In genomic region chr8:91558408-91558807, GRCm38 (mm10) we compare ENCODE assay signal across 12 mouse cellular contexts.
DNase-seq lines count a peak whose midpoint lies in the region; ATAC-seq and TF ChIP-seq lines count a peak whose summit lies in the region.
"Had no signal": no experiment of that assay in that cellular context is flagged by ENCODE, and none has a peak within 500 bp of the region (broad histone marks: within the 10 kb centered on the region; RNA-seq: fewer than 3 reads in every experiment).

No protein-coding gene starts in this region.

- no peak for TF ChIP-seq CTCF in cerebellum, adult 2 months (IDR thresholded peaks at IDR 0.05; ENCODE audit: borderline replicate concordance, insufficient read depth, low read depth, low read length)

- no peak for TF ChIP-seq POLR2A in cerebellum, adult 2 months (IDR thresholded peaks at IDR 0.05; ENCODE audit: borderline replicate concordance, insufficient read depth, low read length)

- intact Hi-C loops in heart, postnatal 14 days (cut with DNase I): no loop called here

- H3K9me3 ChIP-seq in kidney, embryonic 16.5 days (ENCODE audit: low read length): no peaks in the 10 kb centered on the region
- H3K9me3 ChIP-seq: hindbrain, embryonic 10.5 days had no signal

- no peak overlapping the region for H3K9ac ChIP-seq in kidney, embryonic 16.5 days (replicated peaks; ENCODE audit: low read length)
- H3K9ac ChIP-seq: lung, embryonic 14.5 days had no signal

- WGBS in kidney, embryonic 16.5 days: 64% methylated on average over 6 of the region's 6 CpGs
- 12% methylated on average over 6 of the region's 6 CpGs for WGBS in cerebellum, adult 2 months

- H3K27ac ChIP-seq in kidney, embryonic 16.5 days (ENCODE audit: low read length): no peak overlapping the region
- no peak overlapping the region for H3K27ac ChIP-seq in cerebellum, adult 2 months (ENCODE audit: insufficient read depth, low read length)
- H3K27ac ChIP-seq: hindbrain, embryonic 10.5 days had no signal

- no peak overlapping the region for H3K4me2 ChIP-seq in kidney, embryonic 16.5 days (replicated peaks; ENCODE audit: low read depth, low read length)
- H3K4me2 ChIP-seq: lung, embryonic 14.5 days had no signal

- H3K36me3 ChIP-seq in kidney, embryonic 16.5 days (ENCODE audit: insufficient read depth, low read length): no peaks in the 10 kb centered on the region
- H3K36me3 ChIP-seq: hindbrain, embryonic 10.5 days had no signal

- DNase-seq in kidney, adult 9 months: peak; percentile 57
- peak; percentile 69 to 76 for DNase-seq in cerebellum, adult 2 months
- DNase-seq in heart, adult 8-10 months (ENCODE audit: low spot score): peak; percentile 46
- DNase-seq in heart, postnatal 14 days: peak; percentile 34 to 74
- DNase-seq in embryo, embryonic 10.5 days (ENCODE audit: low spot score): no peak
- DNase-seq in left cerebral cortex, adult 18-20 months (ENCODE audit: low spot score in 2 of 2): no peak
- DNase-seq in lung, postnatal 14 days: no peak
- DNase-seq: lung, embryonic 14.5 days; thymus, postnatal 36 days had no signal

- H3K4me3 ChIP-seq in kidney, embryonic 16.5 days (ENCODE audit: low read length): no peak overlapping the region
- no peak overlapping the region for H3K4me3 ChIP-seq in cerebellum, adult 2 months (replicated peaks; ENCODE audit: insufficient read depth, low read depth, low read length)
- H3K4me3 ChIP-seq: hindbrain, embryonic 10.5 days had no signal

- no peak for ATAC-seq in kidney, embryonic 16.5 days (ENCODE audit: low FRiP score, low TSS enrichment)
- ATAC-seq: intestine, embryonic 16.5 days had no signal

- H3K4me1 ChIP-seq in kidney, embryonic 16.5 days (ENCODE audit: insufficient read depth, low read length): peaks cover 13% of the 10 kb centered on the region
- H3K4me1 ChIP-seq in cerebellum, adult 2 months (ENCODE audit: control insufficient read depth, insufficient read depth, low read length): peaks cover 40% of the 10 kb centered on the region

- H3K27me3 ChIP-seq in kidney, embryonic 16.5 days (ENCODE audit: insufficient read depth, low read length): no peaks in the 10 kb centered on the region
- H3K27me3 ChIP-seq in cerebellum, adult 2 months (ENCODE audit: control insufficient read depth, insufficient read depth, low read length): no peaks in the 10 kb centered on the region

Comparison
In these comparisons a context has a peak if more than half of its experiments do, and no peak if none do; other contexts are left out.
1. DNase-seq: peak in kidney, adult 9 months (single experiment), cerebellum, adult 2 months (2 of 2), heart, adult 8-10 months (single experiment) and heart, postnatal 14 days (2 of 2); none in embryo, embryonic 10.5 days (single experiment), left cerebral cortex, adult 18-20 months (0 of 2) and lung, postnatal 14 days (single experiment).